Mouse (Mus musculus) heart, postnatal 0 days (tissue): Measurements from ENCODE around the gene Ddn.

ENCODE experiments used
- CTCF ChIP-seq: IDR thresholded peaks from 2 replicates; pipeline ENCODE4 v1.5.1; 2016; ENCODE audit warnings: antibody characterized with exemption, control low read depth, low read depth
- EP300 ChIP-seq: IDR thresholded peaks from 2 replicates; pipeline ENCODE4 v1.6.1; 2016; ENCODE audit warnings: antibody characterized with exemption, low read depth

- TF ChIP-seq CTCF (no peak), EP300 (no peak)
Measured at GRCm38 (mm10) chr15:98762201-98762621, 47.1 kb downstream of the Ddn start.
